Mouse (Mus musculus) hindbrain, postnatal 0 days (tissue): Measurements from ENCODE around the gene Rimbp2. TPM values are rescaled to one million over a fixed set of nuclear protein-coding genes. Genes with fewer than 3 reads are reported as not detected.
A peak's percentile ranks its signal among the peaks of the same experiment; 100 is the strongest.
"Not testable (repeated sequence)": the region's sequence is repeated elsewhere in the genome, so short reads cannot be mapped to it uniquely, and the experiment has no call there.

Experiments
- ATAC-seq: fragments of 200-750 bp; cut with Nextera tagmentation; 2 replicates; pipeline ENCODE4 v1.8.0; 2017; ENCODE audit warnings: mild to moderate bottlenecking, moderate TSS enrichment, moderate library complexity
- DNase-seq: peaks from one replicate; pipeline ENCODE4 v3.0.0-alpha.2; 2015; ENCODE audit warnings: low spot score
- H3K27ac ChIP-seq: fragments of 300-500 bp; sonication (generic); 2 replicates; pipeline ENCODE4 v1.5.1; 2014; ENCODE audit warnings: mild to moderate bottlenecking
- H3K27me3 ChIP-seq: fragments of 300-500 bp; sonication (generic); 2 replicates; pipeline ENCODE4 v1.6.1; 2014; ENCODE audit warnings: low read length, mixed read lengths; ENCODE audit not compliant: insufficient read depth
- H3K36me3 ChIP-seq: fragments of 300-500 bp; sonication (generic); 2 replicates; pipeline ENCODE4 v1.6.1; 2014; ENCODE audit warnings: low read length, mixed read lengths; ENCODE audit not compliant: insufficient read depth
- H3K4me1 ChIP-seq: fragments of 300-500 bp; sonication (generic); 2 replicates; pipeline ENCODE4 v1.6.1; 2014; ENCODE audit warnings: antibody characterized with exemption, low read length, mixed read lengths; ENCODE audit not compliant: insufficient read depth
- H3K4me2 ChIP-seq: fragments of 300-500 bp; sonication (generic); 2 replicates; pipeline ENCODE4 v1.6.1; 2014; ENCODE audit warnings: low read depth, mild to moderate bottlenecking, low read length, moderate library complexity, mixed read lengths
- H3K4me3 ChIP-seq: fragments of 300-500 bp; sonication (generic); 2 replicates; pipeline ENCODE4 v1.5.1; 2014; ENCODE audit warnings: low read length
- H3K9ac ChIP-seq: fragments of 300-500 bp; sonication (generic); replicated peaks from 2 replicates; pipeline ENCODE4 v1.6.1; 2014; ENCODE audit warnings: mild to moderate bottlenecking, low read length, moderate library complexity, mixed read lengths
- H3K9me3 ChIP-seq: fragments of 300-500 bp; sonication (generic); 2 replicates; pipeline ENCODE4 v1.6.1; 2016; ENCODE audit warnings: low read length, mixed read lengths
- CTCF ChIP-seq: IDR thresholded peaks from 2 replicates; pipeline ENCODE4 v1.5.1; 2016; ENCODE audit warnings: antibody characterized with exemption, control low read depth, low read depth
- WGBS: fragments of 180-500 bp; shearing (Covaris S2); extraction: QIAGEN DNeasy Blood & Tissue Kit; methylation state at CpG from one replicate; pipeline ENCODE4 v1.1.7; 2014; 5-methylcytosine and 5-hydroxymethylcytosine counted together
- polyA plus RNA-seq: library from polyadenylated mRNA; unstranded; fragments of >200 nt; fragmentation: Nextera tagmentation; extraction: Ambion mirVana; gene quantifications from 2 replicates; pipeline ENCODE4 v1.2.1, GENCODE M21; 2015
- total RNA-seq: library from RNA; depleted of rRNA; stranded (reverse); fragments of >200 nt; gene quantifications from 2 replicates; pipeline ENCODE4 v1.2.3, GENCODE M21; 2014

The Rimbp2 gene
- total and polyA plus RNA-seq, 2 experiments from 2014 or later = 4.5 to 18.9 TPM

- H3K9me3 ChIP-seq = no peaks in the 10 kb centered on the region
- H3K9ac ChIP-seq = no peak overlapping the region
- ATAC-seq = peak; percentile 77
- DNase-seq = peak; percentile 81
- H3K4me2 ChIP-seq = no peak overlapping the region
- no peaks in the 10 kb centered on the region; the same call in 1 of the 2 replicates for H3K36me3 ChIP-seq
- H3K27me3 ChIP-seq = no peaks in the 10 kb centered on the region
- H3K4me3 ChIP-seq = no peak overlapping the region
- peak; percentile 95 for TF ChIP-seq CTCF
- H3K4me1 ChIP-seq = no peaks in the 10 kb centered on the region
- H3K27ac ChIP-seq = no peak overlapping the region
- 28% methylated on average over 12 of the region's 12 CpGs for WGBS
These were observed 28.3 kb upstream of the Rimbp2 start for GRCm38 (mm10) chr5:128981607-128982006.

GRCm38 (mm10) chr5:128980857-128981256 is 27.6 kb upstream of the Rimbp2 start:
- no peaks in the 10 kb centered on the region for H3K9me3 ChIP-seq
- no peaks in the 10 kb centered on the region for H3K27me3 ChIP-seq
- no peak overlapping the region for H3K27ac ChIP-seq
- no peak for ATAC-seq
- no peak overlapping the region for H3K9ac ChIP-seq
- no peaks in the 10 kb centered on the region; the same call in 1 of the 2 replicates for H3K36me3 ChIP-seq
- DNase-seq = no peak
- no peaks in the 10 kb centered on the region for H3K4me1 ChIP-seq
- WGBS = 76% methylated on average over 7 of the region's 7 CpGs
- no peak overlapping the region for H3K4me3 ChIP-seq
- TF ChIP-seq CTCF = no peak
- no peak overlapping the region for H3K4me2 ChIP-seq

GRCm38 (mm10) chr5:128978957-128979356 is 25.7 kb upstream of the Rimbp2 start:
- H3K4me2 ChIP-seq = no peak overlapping the region
- peak; percentile 23; the same call in 1 of the 2 replicates for TF ChIP-seq CTCF

GRCm38 (mm10) chr5:128977466-128977865 is 24.2 kb upstream of the Rimbp2 start:
- not testable (repeated sequence) for H3K4me3 ChIP-seq, H3K36me3 ChIP-seq, H3K9me3 ChIP-seq, H3K27ac ChIP-seq, H3K4me1 ChIP-seq, DNase-seq, H3K9ac ChIP-seq, ATAC-seq, H3K27me3 ChIP-seq, H3K4me2 ChIP-seq
- WGBS = 79% methylated on average over 1 of the region's 1 CpGs

More at GRCm38 (mm10) chr5:128978957-128979356, 25.7 kb upstream of the Rimbp2 start:
- 95% methylated on average over 7 of the region's 7 CpGs for WGBS
- Histone ChIP-seq H3K27ac (no peak overlapping the region), H3K9me3 (no peaks in the 10 kb centered on the region), H3K27me3 (no peaks in the 10 kb centered on the region), H3K4me1 (no peaks in the 10 kb centered on the region), H3K9ac (no peak overlapping the region), H3K4me3 (no peak overlapping the region), H3K36me3 (no peaks in the 10 kb centered on the region)
- ATAC-seq = no peak
- no peak for DNase-seq

- 11% methylated on average over 4 of the region's 4 CpGs for WGBS
- H3K9ac ChIP-seq = no peak overlapping the region
- H3K4me2 ChIP-seq = no peak overlapping the region
- no peaks in the 10 kb centered on the region for H3K36me3 ChIP-seq
- no peaks in the 10 kb centered on the region for H3K4me1 ChIP-seq
- H3K27ac ChIP-seq = no peak overlapping the region
- H3K9me3 ChIP-seq = no peaks in the 10 kb centered on the region
- peak; percentile 74 for DNase-seq
- TF ChIP-seq CTCF = peak; percentile 83
- H3K4me3 ChIP-seq = no peak overlapping the region
- peak; percentile 51; the same call in 1 of the 2 replicates for ATAC-seq
- no peaks in the 10 kb centered on the region for H3K27me3 ChIP-seq
These were observed 23.0 kb upstream of the Rimbp2 start for GRCm38 (mm10) chr5:128976266-128976665.

- H3K4me1 ChIP-seq = no peaks in the 10 kb centered on the region
- no peak overlapping the region for H3K9ac ChIP-seq
- WGBS = 20% methylated on average over 14 of the region's 14 CpGs
These were observed 18.0 kb upstream of the Rimbp2 start for GRCm38 (mm10) chr5:128971298-128971697.

GRCm38 (mm10) chr5:128970878-128971277 is 17.6 kb upstream of the Rimbp2 start:
- DNase-seq (no peak), ATAC-seq (no peak)
- Histone ChIP-seq H3K36me3 (no peaks in the 10 kb centered on the region), H3K4me1 (no peaks in the 10 kb centered on the region), H3K4me3 (no peak overlapping the region), H3K27me3 (no peaks in the 10 kb centered on the region), H3K27ac (no peak overlapping the region), H3K9ac (no peak overlapping the region), H3K4me2 (0 out of 2 replicates have a peak overlapping the region, but pooled peaks have one; percentile 10), H3K9me3 (no peaks in the 10 kb centered on the region)
- no peak; the same call in 1 of the 2 replicates for TF ChIP-seq CTCF
- 72% methylated on average over 10 of the region's 10 CpGs for WGBS

More at GRCm38 (mm10) chr5:128971298-128971697, 18.0 kb upstream of the Rimbp2 start:
- peak; percentile 86 for DNase-seq
- Histone ChIP-seq H3K36me3 (no peaks in the 10 kb centered on the region), H3K27me3 (no peaks in the 10 kb centered on the region), H3K27ac (no peak overlapping the region), H3K9me3 (no peaks in the 10 kb centered on the region), H3K4me2 (0 out of 2 replicates have a peak overlapping the region, but pooled peaks have one; percentile 10), H3K4me3 (no peak overlapping the region)
- peak; percentile 53; the same call in 1 of the 2 replicates for ATAC-seq
- TF ChIP-seq CTCF = peak; percentile 84
